Mouse (Mus musculus): ENCODE data around the gene Golim4. TPM values are rescaled to one million over a fixed set of nuclear protein-coding genes. Genes with fewer than 3 reads are reported as not detected.

Golim4 gene
- polyA plus RNA-seq (2012; fragmentation: generic; extraction: Trizol): 1 to 10 TPM in 1 of 2 experiments, under 1 TPM in 1; 0.78 to 8.4 TPM

DNA sequence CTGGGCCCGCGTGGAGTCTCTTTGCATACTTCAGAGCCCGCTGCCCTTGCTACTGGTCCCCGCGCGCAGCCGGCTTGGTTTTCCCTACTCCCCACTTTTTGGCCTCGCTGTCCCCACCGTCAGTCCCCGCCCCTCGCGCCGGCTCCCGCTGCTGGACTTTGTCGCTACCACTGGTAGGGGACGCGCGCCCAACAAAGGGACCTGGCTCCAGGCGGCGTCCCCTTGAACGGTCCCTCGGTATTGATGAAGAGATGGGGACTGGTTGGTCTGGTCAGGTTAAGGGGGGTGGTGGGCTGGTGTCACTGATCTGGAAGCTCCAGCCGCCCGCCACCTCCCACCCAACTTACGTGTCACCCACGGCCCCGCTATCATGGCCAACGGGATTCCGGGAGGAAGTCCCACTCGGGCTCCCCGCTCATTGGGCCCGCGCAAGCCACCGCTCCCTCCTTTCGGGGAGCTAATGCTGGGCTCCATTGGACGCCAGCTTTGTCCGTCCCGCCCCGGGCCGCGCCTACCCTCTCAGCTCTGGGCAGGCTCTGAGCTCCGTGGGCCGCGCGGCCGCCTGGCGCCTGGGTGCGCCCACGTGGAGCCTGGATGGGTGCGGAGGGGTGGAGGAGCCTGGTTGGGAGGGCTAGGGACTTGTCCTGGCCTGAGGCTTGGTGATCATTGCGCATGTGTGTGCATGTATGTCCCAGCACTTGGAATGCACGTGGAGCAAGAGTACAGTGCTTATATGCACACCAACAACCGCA is at the start of gene Golim4:
Gene Golim4, minus strand, starts transcription at position 399 of the 752 bp plus-strand sequence.

Other genes with a start within 250 kb of the Golim4 start
- gene Gm29133, start 208.8 kb downstream of the Golim4 start, polyA plus RNA-seq (2012; fragmentation: generic; extraction: Trizol): not detected
- gene Fstl5, start 117.3 kb upstream of the Golim4 start, polyA plus RNA-seq (2012; fragmentation: generic; extraction: Trizol): under 1 TPM in 1 of 2 experiments, not detected in 1; 0.01 TPM